Mouse (Mus musculus) frontal cortex, adult (tissue): ENCODE results near the gene Rpusd3.

ENCODE experiments used
- ATAC-seq: cut with Nextera tagmentation; 2 replicates; pipeline ENCODE4 v1.9.2; 2017; ENCODE audit warnings: mild to moderate bottlenecking, moderate library complexity, mixed read lengths; ENCODE audit not compliant: low TSS enrichment

Gene Rpusd3

GRCm38 (mm10) chr6:113419199-113419587 is at the start of gene Rpusd3:
Rpusd3 (minus strand) TSS chr6:113419340.
- peak; percentile 98 for ATAC-seq

- ATAC-seq, result no peak
Measured at GRCm38 (mm10) chr6:113468512-113468911, 49.4 kb upstream of the Rpusd3 start.

- no peak for ATAC-seq
Measured at GRCm38 (mm10) chr6:113465602-113466001, 46.5 kb upstream of the Rpusd3 start.

- no peak for ATAC-seq
Measured at GRCm38 (mm10) chr6:113464040-113464439, 44.9 kb upstream of the Rpusd3 start.

- ATAC-seq, result no peak
Measured at GRCm38 (mm10) chr6:113458635-113459034, 39.5 kb upstream of the Rpusd3 start.

GRCm38 (mm10) chr6:113457952-113458534 is 38.9 kb upstream of the Rpusd3 start, which contains the start of gene Il17re:
Il17re (plus strand) TSS chr6:113458484.
- ATAC-seq, result no peak

GRCm38 (mm10) chr6:113455007-113455406 is 35.9 kb upstream of the Rpusd3 start:
- ATAC-seq, result no peak

GRCm38 (mm10) chr6:113451839-113452238 is 32.7 kb upstream of the Rpusd3 start:
- ATAC-seq, result no peak

- ATAC-seq, result no peak
Measured at GRCm38 (mm10) chr6:113447639-113448038, 28.5 kb upstream of the Rpusd3 start.

- ATAC-seq, result no peak
Measured at GRCm38 (mm10) chr6:113444207-113444965, 25.2 kb upstream of the Rpusd3 start.

GRCm38 (mm10) chr6:113443091-113443490 is 24.0 kb upstream of the Rpusd3 start:
- no peak for ATAC-seq

GRCm38 (mm10) chr6:113442442-113443090 is 23.4 kb upstream of the Rpusd3 start, which contains the start of gene Jagn1:
Jagn1 (plus strand) TSS chr6:113442569.
- ATAC-seq, result peak; percentile 98

- 0 out of 2 replicates have a peak, but pooled peaks have one; percentile 3 for ATAC-seq
Measured at GRCm38 (mm10) chr6:113442087-113442441, 22.9 kb upstream of the Rpusd3 start.

- peak; percentile 64 for ATAC-seq
Measured at GRCm38 (mm10) chr6:113441147-113441680, 22.1 kb upstream of the Rpusd3 start.

- ATAC-seq, result no peak
Measured at GRCm38 (mm10) chr6:113440686-113441085, 21.5 kb upstream of the Rpusd3 start.

GRCm38 (mm10) chr6:113438721-113439430 is 19.7 kb upstream of the Rpusd3 start:
- ATAC-seq, result no peak

GRCm38 (mm10) chr6:113437135-113437534 is 18.0 kb upstream of the Rpusd3 start:
- ATAC-seq, result no peak

- no peak for ATAC-seq
Measured at GRCm38 (mm10) chr6:113435664-113436205, 16.6 kb upstream of the Rpusd3 start, which contains the start of gene Cidec. Cidec (minus strand) TSS chr6:113435760.

GRCm38 (mm10) chr6:113434691-113435090 is 15.6 kb upstream of the Rpusd3 start:
- ATAC-seq, result no peak

- ATAC-seq, result no peak
Measured at GRCm38 (mm10) chr6:113433661-113434060, 14.5 kb upstream of the Rpusd3 start.

- ATAC-seq, result no peak
Measured at GRCm38 (mm10) chr6:113431801-113432200, 12.7 kb upstream of the Rpusd3 start.
